Mouse (Mus musculus) gastrocnemius, adult 8-10 months (tissue): ENCODE data around the gene Lcn5. TPM values are rescaled to one million over a fixed set of nuclear protein-coding genes. Genes with fewer than 3 reads are reported as not detected.
A peak's percentile ranks its signal among the peaks of the same experiment; 100 is the strongest.

Experiments
- DNase-seq, 2 experiments: peaks; one replicate each; pipeline ENCODE4 v3.0.0; 2022; ENCODE audit warnings: low spot score in 2 of 2
- total RNA-seq, 4 experiments: library from RNA; stranded (reverse); gene quantifications; 2 replicates each; pipeline ENCODE4 v1.2.4; 2022

The Lcn5 gene
- total RNA-seq: not detected

DNA sequence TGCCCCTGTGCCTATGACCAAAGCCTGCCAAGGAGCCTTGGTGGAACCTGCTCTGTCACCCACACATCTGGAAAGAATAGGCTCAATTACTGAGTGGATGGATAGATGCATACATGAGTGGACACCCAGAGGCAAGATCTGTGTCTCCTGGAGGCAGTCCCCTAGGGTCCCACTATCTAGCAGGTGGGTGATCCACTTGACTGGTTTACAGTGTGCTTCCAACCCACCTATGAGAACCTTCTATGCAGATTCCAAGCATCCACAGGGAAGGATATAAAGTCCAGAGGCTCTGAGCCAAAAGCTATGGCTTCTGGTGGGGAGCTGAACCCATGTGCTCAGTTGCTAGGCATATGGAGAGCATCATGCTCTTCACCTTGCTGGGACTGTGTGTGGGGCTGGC, at the start of gene Lcn5:
Lcn5 (plus strand) TSS at position 301 of the 400 bp plus-strand sequence.
- no peak for DNase-seq

DNA sequence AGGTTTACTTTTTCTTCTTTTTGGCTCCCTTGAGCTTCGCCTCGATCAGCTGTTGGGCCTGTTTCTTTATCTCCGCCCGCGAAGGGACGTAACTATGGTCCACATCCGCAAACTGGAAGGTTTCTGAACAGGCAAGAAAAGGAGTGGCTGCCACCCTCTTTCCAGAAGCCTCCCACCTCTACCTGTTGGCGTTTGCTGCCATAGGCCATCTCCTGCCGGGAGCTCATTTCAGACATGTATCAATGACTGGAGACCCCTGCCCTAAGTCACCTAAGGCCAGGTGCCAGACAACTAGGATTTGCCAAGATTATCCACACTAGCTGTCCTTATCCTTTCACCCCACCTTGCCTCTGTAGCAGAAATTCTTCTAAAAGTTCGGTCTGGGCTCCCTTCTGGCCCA, 49.1 kb upstream of the Lcn5 start:
- no peak for DNase-seq

DNA sequence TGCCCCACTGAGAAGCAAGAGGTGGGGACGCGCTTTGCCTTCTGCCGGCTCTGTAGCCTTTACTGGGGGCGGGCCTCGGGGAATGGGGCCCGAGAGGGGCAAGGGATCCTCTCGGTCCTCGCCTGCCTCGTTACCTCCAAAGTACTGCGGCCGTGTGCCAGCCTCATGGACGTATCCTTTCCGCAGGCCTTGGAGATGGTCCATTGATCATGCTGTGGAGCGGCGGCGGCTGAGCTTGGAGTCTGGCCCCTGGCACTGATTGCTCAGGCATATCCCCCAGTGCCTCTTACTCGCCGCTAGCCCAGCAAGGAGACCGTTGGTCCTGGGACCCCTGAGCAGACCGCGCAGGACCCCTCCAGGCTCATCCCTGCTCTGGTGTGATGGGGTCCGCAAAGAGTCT, 41.4 kb upstream of the Lcn5 start:
- DNase-seq: no peak

DNA sequence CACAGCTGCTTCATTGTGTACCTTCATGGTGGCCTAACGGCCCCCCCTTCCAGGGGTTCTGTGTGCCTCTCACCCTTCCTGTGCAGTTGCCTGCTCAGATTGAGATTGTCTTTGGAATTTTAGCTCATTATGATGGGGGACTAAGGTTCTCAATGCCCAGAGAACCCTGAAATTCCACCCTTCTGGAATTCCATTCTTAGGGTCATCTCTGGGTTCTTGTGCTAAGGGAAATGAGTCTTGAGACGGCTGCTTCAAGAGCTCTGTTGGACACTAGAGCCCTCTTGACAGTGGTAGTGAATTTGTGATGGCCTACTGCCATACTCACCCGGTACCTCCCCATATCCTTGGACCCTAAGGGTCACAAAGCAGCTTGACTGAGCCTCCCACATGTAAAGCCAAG, 40.2 kb upstream of the Lcn5 start, which contains the start of gene Ccdc183:
Ccdc183 (minus strand) TSS at position 101 of the 400 bp plus-strand sequence.
- DNase-seq: no peak

DNA sequence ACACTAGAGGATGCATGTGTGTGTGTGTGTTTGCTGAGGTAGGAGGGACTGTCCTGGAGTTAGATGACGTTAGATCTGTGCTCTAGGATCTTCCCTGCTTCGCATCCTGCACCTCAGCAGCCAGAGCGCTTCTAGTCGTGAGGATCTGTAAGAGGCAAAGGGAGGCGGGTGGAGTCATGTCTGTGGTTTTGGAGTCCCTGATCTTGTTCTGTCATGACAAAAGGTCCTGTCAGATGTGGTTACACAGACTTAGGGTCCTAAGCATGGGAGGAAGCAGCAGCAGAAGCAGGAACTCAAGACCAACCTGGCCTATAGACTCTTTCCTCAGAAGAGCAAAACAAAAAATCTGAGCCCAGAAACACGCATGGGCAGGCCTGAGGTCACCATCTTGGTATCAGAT, 37.4 kb upstream of the Lcn5 start:
- no peak for DNase-seq

DNA sequence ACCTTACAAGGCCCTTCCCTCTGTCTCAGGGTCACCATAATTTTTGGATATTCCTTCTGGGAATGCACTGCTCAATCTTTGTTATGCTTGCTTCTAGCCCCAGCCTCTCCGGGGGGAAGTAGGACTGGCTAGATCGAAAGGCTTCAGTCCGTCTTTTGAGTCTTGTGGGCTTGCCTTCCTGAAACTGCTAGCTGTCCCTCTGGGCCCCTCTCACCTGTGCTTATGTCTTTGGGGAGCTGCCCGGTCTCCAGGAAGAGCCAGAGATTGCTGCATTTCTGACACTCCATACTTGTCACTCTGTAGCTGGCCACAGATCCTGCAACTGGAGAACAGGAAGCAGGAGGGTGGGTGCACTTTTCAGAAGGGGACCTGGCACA, 36.9 kb upstream of the Lcn5 start:
- no peak for DNase-seq

DNA sequence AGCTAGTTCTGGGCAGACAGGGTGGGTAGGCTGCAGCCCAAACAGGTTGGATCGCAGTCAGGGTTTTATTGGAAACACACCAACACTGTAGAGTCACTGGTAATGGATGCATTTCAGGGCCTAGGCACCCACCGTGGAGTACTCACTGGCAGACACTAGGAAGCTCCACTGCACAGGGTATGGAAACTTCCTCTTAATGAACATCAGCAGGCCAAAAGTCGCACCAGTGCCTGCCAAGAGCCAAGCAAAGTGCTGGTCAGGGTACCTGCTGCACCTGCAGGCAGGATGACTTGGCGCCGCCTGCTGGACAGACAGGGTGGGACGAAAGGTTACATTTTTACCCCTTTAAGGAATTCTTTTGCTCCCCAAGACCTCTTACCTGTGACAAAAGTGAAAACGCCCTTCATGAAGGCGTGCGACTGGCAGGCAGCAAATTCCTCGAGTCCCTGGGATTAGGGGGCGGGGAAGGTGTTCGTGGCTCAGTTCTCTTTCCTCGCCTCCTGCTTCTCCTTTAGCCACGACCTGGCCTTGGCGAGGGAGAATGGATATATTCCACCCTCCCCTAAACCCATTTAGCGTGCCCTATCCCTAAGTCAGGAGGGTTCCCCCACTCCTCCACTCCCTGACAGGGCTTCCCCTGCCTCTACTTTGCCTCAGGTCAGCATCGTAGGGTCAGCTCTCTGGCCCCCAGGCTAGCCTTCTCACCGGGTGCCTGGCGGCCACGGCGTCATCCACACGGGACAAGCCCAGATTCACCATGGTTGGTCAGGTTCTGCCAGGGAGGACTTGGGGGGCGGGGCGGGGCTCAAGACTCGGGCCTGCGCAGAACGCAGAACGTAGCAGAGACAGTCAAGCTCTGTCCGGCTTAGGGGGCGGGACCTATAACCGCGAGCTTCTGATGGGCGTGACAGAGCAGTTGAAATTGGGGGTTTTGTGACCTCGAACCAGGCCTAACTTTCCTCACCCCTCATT, 36.2 kb upstream of the Lcn5 start, which contains the start of gene Tmem141:
Tmem141 (minus strand) TSS at position 777 of the 972 bp plus-strand sequence.
- peak; percentile 85 to 86 for DNase-seq

DNA sequence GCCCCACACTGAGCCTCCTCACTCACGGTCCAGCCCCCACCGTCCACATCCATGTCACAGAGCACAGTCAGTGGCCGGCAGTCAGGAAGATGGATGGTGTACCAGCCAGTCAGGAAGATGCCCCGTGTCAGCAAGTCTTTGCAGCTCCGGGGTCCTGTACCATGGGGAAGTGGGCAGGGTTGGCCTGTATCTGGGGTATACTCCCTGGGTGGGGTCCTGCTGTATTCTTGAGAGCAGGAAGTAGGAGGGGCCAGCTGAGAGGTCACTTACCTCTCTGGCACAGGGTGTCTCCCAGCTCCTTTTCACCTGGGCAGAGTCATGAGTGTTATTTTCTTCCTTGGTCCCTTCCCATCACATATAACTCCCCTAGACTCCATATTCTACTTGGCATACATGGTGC, 31.8 kb upstream of the Lcn5 start:
- no peak for DNase-seq

DNA sequence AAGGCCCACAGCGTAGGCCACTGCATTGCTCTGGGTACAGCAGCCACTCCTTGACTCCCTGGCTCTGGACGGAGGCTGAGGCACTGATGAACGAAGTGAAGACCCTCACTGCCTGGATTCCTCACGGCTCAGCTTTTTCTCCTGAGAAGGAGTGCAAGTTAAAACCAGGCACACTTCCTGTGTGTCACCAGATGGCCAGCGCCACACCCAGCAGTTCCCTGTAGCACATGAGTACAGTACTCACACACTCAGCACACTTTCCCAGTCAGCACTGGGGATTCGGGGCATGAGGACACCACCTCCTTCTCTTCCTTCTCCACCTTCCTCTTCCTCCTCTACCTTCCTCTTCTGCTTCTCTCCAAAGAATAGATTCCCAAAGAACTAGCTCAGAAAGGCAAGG, 29.9 kb upstream of the Lcn5 start, which contains the start of gene Fcna:
Fcna (minus strand) TSS at position 220 of the 400 bp plus-strand sequence.
- DNase-seq: no peak

DNA sequence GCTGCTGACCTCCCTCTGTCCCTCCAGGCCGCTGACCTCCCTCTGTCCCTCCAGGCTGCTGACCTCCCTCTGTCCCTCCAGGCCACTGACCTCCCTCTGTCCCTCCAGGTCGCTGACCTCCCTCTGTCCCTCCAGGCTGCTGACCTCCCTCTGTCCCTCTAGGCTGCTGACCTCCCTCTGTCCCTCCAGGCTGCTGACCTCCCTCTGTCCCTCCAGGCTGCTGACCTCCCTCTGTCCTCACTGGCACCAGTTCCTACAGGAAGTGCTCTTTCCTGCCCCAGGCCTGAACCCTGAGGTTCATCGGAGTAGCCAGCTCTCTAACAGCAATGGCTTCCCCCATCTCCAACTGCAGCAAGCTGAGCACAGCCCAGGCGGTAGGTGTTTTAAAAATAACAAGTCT, 29.0 kb upstream of the Lcn5 start:
- no peak for DNase-seq

DNA sequence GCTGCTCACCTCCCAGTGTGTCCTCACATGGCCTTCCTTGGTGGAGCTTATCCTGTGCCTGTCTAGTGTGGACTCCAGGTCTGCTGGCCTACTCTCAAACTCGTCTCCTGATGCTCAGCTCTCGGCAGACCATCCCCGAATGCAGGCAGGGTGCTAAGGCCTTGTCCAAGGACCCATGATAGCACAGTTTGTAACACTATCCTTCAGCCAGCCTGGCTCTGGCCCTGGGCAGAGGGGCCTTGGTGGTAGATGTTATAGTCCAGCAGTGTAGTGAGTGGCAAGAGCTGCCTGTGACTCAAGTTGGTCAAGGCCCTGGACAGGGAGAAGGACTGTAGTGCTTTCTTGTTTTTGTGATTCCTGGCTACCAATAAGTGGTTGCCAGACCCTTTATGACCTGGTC, 24.1 kb upstream of the Lcn5 start:
- DNase-seq: no peak

DNA sequence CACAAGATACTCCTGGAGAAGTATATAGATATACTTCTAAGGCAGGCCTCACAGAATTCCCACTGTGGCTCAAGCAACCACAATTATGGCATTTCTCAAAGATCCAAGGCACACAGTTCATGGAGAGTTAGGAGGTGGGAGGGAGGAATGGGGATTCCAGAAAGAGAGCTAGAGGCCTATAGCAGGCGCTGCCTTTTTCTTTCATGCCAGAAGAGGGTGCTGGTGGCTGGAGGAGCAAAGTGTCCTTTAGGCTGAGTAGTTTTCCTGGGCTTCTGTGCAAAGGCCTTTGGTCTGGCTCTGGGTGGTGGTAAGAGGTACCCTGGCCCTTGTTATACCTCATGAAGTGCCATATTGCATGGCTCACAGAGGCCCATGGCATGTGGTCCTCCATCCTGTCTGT, 23.7 kb upstream of the Lcn5 start:
- DNase-seq: no peak

DNA sequence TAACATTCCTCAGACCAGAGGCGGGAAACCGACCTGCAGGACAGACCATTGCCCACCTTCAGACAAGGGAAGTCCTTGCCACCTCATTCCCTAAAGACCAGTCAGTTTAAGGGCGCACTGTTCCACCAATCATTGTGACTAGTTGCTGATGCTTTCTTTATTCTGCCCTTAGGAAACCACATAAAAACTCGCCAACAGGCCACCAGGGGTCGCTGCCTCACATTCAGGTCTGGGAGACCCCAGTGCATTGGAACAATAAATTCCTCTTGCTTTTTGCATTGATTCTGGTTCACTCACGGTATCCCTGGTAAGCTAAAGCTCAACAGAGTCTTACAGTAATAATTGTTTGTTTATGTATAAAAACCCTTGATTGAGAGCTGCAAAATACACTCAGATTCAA, 17.9 kb upstream of the Lcn5 start:
- DNase-seq: no peak

DNA sequence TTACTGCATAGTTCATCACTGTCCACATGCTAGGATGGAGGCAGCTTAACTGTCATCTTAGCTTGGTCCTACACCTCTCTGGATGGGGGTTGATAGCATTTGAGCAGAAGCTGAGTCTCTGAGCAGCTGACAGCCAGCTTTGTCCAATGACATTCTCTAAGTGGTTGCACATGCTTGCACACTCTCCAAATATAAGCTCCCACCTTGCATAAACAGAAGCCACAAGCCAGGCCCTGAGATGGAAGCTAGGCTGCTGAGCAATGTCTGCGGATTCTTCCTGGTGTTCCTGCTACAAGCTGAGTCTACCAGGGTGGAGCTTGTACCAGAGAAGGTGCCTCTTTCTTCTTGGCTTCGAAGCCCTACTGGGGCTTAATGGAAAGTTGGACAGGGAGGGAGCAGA, 4.8 kb upstream of the Lcn5 start, which contains the start of gene Lcn8:
Lcn8 (plus strand) TSS at position 219 of the 400 bp plus-strand sequence.
- no peak for DNase-seq

DNA sequence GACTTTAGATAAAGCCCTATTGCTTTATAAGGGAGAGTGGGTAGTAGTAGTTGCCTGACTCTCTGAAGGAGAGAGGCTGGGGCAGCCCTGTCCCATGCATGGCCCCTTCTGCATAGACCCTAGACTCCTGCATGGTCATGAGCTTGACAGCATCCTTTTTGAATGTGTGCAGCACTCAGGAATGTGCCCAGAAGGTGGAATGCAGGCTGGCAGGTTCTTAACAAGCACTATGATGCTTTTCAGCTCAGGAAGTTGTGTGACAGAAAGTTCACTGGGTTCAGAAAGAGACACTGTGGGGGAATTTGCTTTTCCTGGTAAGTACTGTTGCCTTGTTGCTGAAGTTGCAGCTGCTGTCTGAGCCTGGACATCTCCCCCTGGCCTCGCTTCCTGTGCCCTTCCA, 3.2 kb upstream of the Lcn5 start:
- no peak for DNase-seq

DNA sequence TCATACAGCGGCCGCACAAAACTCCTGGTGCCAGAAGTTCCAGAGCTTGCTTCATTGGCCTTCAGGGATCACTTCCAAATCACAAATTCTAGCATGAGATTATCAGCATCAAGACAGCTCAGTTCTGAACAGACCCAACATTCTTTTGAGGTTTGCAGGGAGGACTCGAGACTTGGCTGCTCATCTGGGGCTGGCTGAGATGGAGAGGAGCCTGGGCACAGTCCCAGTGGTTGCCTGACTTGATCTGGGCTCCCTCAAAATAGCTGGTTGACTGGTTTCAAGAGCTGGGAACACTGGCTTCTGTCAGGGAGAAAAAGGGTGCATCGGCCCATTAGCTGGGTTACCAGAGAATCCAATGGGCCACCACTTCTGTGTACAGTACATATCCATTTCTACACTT, 1.1 kb upstream of the Lcn5 start:
- DNase-seq: peak in 1 of 2 experiments; percentile 34

DNA sequence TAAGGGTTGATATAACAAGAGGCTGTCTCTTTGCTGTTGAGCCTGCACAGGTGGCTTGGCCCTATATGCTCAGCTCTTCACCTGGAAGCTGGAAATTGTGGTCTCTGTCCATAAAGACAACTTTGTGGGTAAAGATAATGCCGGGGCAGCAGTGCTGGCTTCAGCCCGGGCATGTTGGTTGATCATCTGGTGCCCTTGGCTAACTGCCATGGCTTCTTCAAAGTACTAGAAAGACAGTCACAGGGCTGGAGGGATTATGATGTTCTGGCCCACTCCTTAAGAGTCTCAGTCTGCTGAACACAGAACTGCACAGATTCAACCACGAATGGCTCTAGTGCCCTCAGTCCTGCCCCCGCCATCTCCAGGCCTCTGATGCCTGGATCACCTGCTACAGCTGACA, 506 bp upstream of the Lcn5 start:
- DNase-seq: no peak

DNA sequence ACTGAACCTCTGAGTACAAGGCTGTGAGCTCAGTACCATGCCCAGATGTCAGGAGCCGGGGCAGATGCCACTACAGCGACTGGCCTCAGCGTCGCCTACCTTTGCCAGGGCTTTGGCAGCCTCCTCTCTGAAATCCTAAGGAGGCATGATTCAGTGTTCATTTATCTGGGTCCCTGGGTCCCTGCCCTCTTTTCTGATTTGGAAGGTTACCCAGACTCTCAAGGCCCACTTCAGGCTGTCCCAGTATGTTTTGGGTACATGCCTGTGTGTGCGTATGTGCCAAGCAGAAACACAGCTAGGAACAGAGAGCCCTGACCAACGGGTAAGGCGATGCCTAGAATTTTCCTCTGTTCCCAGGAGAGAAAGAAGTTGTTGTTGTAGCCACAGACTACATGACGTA, 2.5 kb downstream of the Lcn5 start:
- DNase-seq: no peak

DNA sequence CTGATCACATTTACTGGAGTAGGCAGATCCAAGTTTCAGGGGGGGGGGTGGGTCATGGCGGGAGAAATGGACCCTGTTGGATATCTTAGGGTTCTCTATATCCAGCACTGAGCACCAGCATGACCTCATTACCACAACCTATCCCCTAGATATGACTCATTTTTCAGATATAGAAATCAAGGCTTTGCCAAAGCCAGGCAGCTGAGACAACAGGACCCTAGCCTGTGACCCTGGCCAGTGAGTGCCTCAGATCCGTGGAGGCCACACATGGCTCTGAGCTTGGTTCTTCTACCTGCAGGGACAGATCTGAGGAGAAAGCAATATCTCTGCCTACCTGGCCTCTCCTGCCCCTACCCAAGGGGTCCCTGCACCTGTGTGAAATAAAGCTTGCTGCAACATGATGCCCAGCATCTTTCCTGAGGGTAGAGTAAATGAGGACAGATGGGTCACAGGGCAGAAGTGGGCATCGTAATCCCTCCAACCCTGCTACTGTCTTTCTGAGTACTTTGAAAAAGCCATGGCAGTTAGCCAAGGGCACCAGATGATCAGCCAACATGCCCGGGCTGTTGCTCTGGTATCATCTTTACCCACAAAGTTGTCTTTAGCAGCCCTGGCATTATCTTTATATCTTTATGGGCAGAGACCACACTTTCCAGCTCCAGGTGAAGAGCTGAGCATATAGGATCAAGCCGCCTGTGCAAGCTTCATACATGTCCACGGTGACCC, 3.7 kb downstream of the Lcn5 start:
- DNase-seq: no peak

DNA sequence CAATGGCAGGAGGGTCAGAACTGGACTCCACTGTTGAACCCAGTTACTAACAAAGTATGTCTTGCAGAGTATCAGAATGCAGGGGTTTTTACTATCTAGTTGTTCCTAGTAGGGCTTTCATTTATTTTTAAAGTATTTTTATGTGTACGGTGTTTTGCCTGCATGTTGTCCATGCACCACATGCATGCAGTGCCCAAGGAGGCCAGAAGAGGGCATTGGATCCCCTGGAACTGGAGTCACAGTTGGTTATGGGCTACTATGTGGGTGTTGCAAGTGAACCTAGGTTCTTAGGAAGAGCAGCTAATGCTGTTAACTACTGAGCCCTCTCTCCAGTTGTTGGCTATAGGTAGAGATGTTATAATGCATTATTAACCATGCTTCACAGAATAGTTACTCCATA, 5.8 kb downstream of the Lcn5 start:
- no peak for DNase-seq

DNA sequence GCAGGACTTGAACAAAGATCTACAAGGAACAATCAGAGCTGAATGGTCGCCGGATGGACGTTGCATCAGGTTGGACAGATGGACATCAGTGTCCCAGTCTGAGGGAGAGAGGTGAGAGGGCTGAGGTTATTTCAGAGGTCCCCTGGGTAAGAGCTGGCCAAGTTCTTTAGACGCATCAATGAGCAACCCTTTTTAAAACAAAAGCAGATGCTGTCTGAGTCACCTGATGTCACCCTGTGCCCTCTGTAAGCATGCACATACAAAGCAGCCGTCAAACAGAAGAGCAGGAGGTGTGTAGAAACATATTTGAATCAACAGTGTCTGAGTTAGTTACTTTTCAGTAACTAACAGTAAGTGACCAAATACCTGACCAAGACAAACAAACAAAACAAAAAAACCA, 6.4 kb downstream of the Lcn5 start:
- DNase-seq: no peak

DNA sequence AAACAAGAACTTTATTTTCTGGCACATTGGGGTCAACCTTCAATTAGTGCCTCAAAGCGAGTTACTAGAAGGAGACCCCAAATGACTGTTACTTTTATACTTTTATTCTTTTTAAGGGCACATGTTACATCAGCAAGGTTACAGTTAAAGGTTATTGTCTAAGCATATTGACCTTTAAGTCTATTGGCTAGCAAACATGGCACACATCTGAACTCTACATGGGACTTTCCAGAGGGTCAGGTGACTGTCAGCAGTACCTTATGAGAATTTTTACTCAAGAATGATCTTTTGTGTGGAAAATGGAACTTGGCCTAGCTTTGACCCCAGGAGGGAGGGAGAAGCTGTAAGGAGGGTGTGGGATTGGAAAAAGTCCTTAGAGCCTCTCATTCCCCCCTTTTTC, 8.8 kb downstream of the Lcn5 start:
- no peak for DNase-seq
